ENCODE assay signal across 21 mouse cellular contexts in the genomic region with DNA sequence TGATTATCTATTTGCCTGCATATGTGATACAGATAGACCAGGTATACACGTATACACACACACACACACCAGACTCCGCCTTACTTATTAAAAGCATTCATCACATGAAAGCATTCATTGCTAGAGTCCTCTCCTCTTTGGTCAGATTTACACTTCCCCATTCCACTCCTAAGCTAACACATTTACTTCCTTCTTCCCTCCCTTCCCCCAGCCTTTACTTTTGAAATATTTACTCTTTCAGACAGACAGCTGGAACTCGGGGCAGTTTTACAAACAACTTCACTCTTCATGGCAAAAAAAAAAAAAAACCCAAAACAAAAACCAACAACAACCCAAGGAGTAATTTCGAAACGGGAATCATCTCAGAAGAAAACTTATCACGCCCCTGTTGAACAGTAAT. TPM values are rescaled to one million over a fixed set of nuclear protein-coding genes. Genes with fewer than 3 reads are reported as not detected.
DNase-seq lines count a peak whose midpoint lies in the region; ATAC-seq and TF ChIP-seq lines count a peak whose summit lies in the region.
"Had no signal": no experiment of that assay in that cellular context is flagged by ENCODE, and none has a peak within 500 bp of the region (broad histone marks: within the 10 kb centered on the region; RNA-seq: fewer than 3 reads in every experiment).

No protein-coding gene starts in this region.

- no peak overlapping the region for H3K27ac ChIP-seq in forebrain, postnatal 0 days (ENCODE audit: low read depth, low read length)
- no peak overlapping the region for H3K27ac ChIP-seq in forebrain, embryonic 16.5 days (ENCODE audit: low read length)
- H3K27ac ChIP-seq in liver, postnatal 0 days (ENCODE audit: low read depth), result peak overlapping the region; percentile 64
- no peak overlapping the region for H3K27ac ChIP-seq in liver, embryonic 11.5 days (ENCODE audit: low read depth, low read length)
- H3K27ac ChIP-seq in CH12.LX (ENCODE audit: insufficient read depth, low read depth), result no peak overlapping the region
- H3K27ac ChIP-seq: embryonic facial prominence, embryonic 13.5 days; heart, adult 2 months; hindbrain, embryonic 12.5 days; limb, embryonic 13.5 days; lung, embryonic 15.5 days; midbrain, embryonic 12.5 days had no signal

- no peaks in the 10 kb centered on the region for H3K9me3 ChIP-seq in forebrain, postnatal 0 days (ENCODE audit: low read length)
- H3K9me3 ChIP-seq in forebrain, embryonic 16.5 days (ENCODE audit: control insufficient read depth, low read length), result no peaks in the 10 kb centered on the region
- H3K9me3 ChIP-seq in liver, postnatal 0 days (ENCODE audit: low read length), result no peaks in the 10 kb centered on the region
- H3K9me3 ChIP-seq in liver, embryonic 11.5 days (ENCODE audit: control insufficient read depth, low read length), result no peaks in the 10 kb centered on the region
- H3K9me3 ChIP-seq in CH12.LX (replicated peaks; ENCODE audit: low read length), result no peaks in the 10 kb centered on the region
- H3K9me3 ChIP-seq: embryonic facial prominence, embryonic 13.5 days; hindbrain, embryonic 12.5 days; limb, embryonic 13.5 days; lung, embryonic 15.5 days; midbrain, embryonic 12.5 days had no signal

- peaks cover 9% of the 10 kb centered on the region; the same call in 1 of the 2 replicates for H3K79me2 ChIP-seq in CH12.LX (replicated peaks; ENCODE audit: control insufficient read depth, extremely low read depth, insufficient read depth, poor library complexity, severe bottlenecking)

- 0 out of 2 replicates have a peak, but pooled peaks cover 8% of the 10 kb centered on the region for H3K4me1 ChIP-seq in forebrain, postnatal 0 days (ENCODE audit: insufficient read depth)
- H3K4me1 ChIP-seq in forebrain, embryonic 16.5 days (replicated peaks; ENCODE audit: control insufficient read depth, insufficient read depth, low read length), result peaks cover 12% of the 10 kb centered on the region; the same call in 1 of the 2 replicates
- H3K4me1 ChIP-seq in liver, postnatal 0 days (ENCODE audit: insufficient read depth), result peaks cover 7% of the 10 kb centered on the region; the same call in 1 of the 2 replicates
- H3K4me1 ChIP-seq in liver, embryonic 11.5 days (replicated peaks; ENCODE audit: control insufficient read depth, insufficient read depth, low read length), result no peaks in the 10 kb centered on the region
- peaks cover 0 to 23% of the 10 kb centered on the region in 2 experiments; a peak in 2 of 4 replicates for H3K4me1 ChIP-seq in CH12.LX (ENCODE audit: control insufficient read depth in 1 of 2, insufficient read depth in 2 of 2)
- H3K4me1 ChIP-seq: lung, embryonic 15.5 days had no signal

- peak overlapping the region; percentile 17; the same call in 1 of the 2 replicates for H3K4me2 ChIP-seq in forebrain, postnatal 0 days (ENCODE audit: low read depth)
- no peak overlapping the region; the same call in 1 of the 2 replicates for H3K4me2 ChIP-seq in forebrain, embryonic 16.5 days (ENCODE audit: low read length)
- peak overlapping the region; percentile 33; the same call in 1 of the 2 replicates for H3K4me2 ChIP-seq in liver, postnatal 0 days (ENCODE audit: low read depth, low read length)
- no peak overlapping the region for H3K4me2 ChIP-seq in liver, embryonic 11.5 days
- H3K4me2 ChIP-seq in CH12.LX (ENCODE audit: insufficient read depth, low read depth, poor library complexity, severe bottlenecking), result peak overlapping the region; percentile 67
- H3K4me2 ChIP-seq: embryonic facial prominence, embryonic 13.5 days; hindbrain, embryonic 12.5 days; limb, embryonic 13.5 days; lung, embryonic 15.5 days; midbrain, embryonic 12.5 days had no signal

- ATAC-seq in forebrain, postnatal 0 days, result no peak
- ATAC-seq in forebrain, embryonic 16.5 days, result no peak
- no peak for ATAC-seq in liver, postnatal 0 days
- no peak for ATAC-seq in liver, embryonic 11.5 days (replicated peaks; ENCODE audit: low FRiP score)
- peak; percentile 7; the same call in 1 of the 2 replicates for ATAC-seq in megakaryocyte progenitor cell, adult 5-6 weeks (replicated peaks; ENCODE audit: poor library complexity)
- ATAC-seq: activated CD4-positive, CD25-positive, alpha-beta regulatory T cell, adult 4 months had no signal

- in situ Hi-C loops in CH12.LX (cut with MboI; ENCODE audit: low pct_ligation_motif_present, low pct_unique_long_range_greater_than_20kb, low sequenced_read_pairs), result loop anchor here (5.0 kb wide), 1 partner anchor 42 kb away; no protein-coding TSS in a partner anchor

- WGBS in forebrain, postnatal 0 days, result 67% methylated on average over 6 of the region's 6 CpGs
- 63% methylated on average over 6 of the region's 6 CpGs for WGBS in forebrain, embryonic 16.5 days
- 47% methylated on average over 6 of the region's 6 CpGs for WGBS in liver, postnatal 0 days (ENCODE audit: insufficient replicate concordance)
- WGBS in liver, embryonic 11.5 days, result 64% methylated on average over 6 of the region's 6 CpGs

- no peak for TF ChIP-seq EP300 in liver, postnatal 0 days (IDR thresholded peaks at IDR 0.05; ENCODE audit: low read depth)
- TF ChIP-seq EP300 in CH12.LX (IDR thresholded peaks at IDR 0.05; ENCODE audit: low read length), result no peak

- no peaks in the 10 kb centered on the region for H3K27me3 ChIP-seq in forebrain, postnatal 0 days (ENCODE audit: insufficient read depth, low read length)
- no peaks in the 10 kb centered on the region for H3K27me3 ChIP-seq in forebrain, embryonic 16.5 days (replicated peaks; ENCODE audit: control insufficient read depth, insufficient read depth, low read length)
- no peaks in the 10 kb centered on the region; the same call in 1 of the 2 replicates for H3K27me3 ChIP-seq in liver, postnatal 0 days (ENCODE audit: insufficient read depth, low read length)
- H3K27me3 ChIP-seq in liver, embryonic 11.5 days (replicated peaks; ENCODE audit: control insufficient read depth, insufficient read depth, low read length), result peaks cover 4% of the 10 kb centered on the region; the same call in 1 of the 2 replicates
- H3K27me3 ChIP-seq in CH12.LX (replicated peaks), result no peaks in the 10 kb centered on the region
- H3K27me3 ChIP-seq: embryonic facial prominence, embryonic 13.5 days; hindbrain, embryonic 12.5 days; limb, embryonic 13.5 days; lung, embryonic 15.5 days; midbrain, embryonic 12.5 days had no signal

- TF ChIP-seq RAD21 in CH12.LX (IDR thresholded peaks at IDR 0.05; ENCODE audit: low read depth, low read length), result no peak

- no peak for TF ChIP-seq CTCF in forebrain, postnatal 0 days (IDR thresholded peaks at IDR 0.05; ENCODE audit: low read depth)
- no peak for TF ChIP-seq CTCF in liver, postnatal 0 days (IDR thresholded peaks at IDR 0.05; ENCODE audit: low read depth)
- no peak for TF ChIP-seq CTCF in CH12.LX (conservative IDR thresholded peaks at IDR 0.05 in 1 of 2, IDR thresholded peaks at IDR 0.05 in 1 of 2; ENCODE audit: low read depth in 2 of 2, low read length in 2 of 2)

- DNase-seq in forebrain, postnatal 0 days, result no peak
- DNase-seq in liver, postnatal 0 days, result no peak
- no peak for DNase-seq in liver, embryonic 11.5 days (ENCODE audit: low spot score)
- peak; percentile 40 for DNase-seq in CH12.LX (ENCODE audit: extremely low read depth)
- no peak for DNase-seq in cerebellum, adult 9-11 months
- no peak for DNase-seq in T-cell, adult 2 months (ENCODE audit: low spot score)
- DNase-seq: adrenal gland, postnatal 14 days; gastrocnemius, postnatal 10 days; heart, adult 2 months; kidney, adult 8-10 months; kidney, postnatal 4 days; retina, postnatal 1 day had no signal

- H3K36me3 ChIP-seq in forebrain, postnatal 0 days (ENCODE audit: insufficient read depth), result no peaks in the 10 kb centered on the region
- H3K36me3 ChIP-seq in forebrain, embryonic 16.5 days (ENCODE audit: control insufficient read depth, insufficient read depth), result no peaks in the 10 kb centered on the region
- H3K36me3 ChIP-seq in liver, postnatal 0 days (replicated peaks; ENCODE audit: insufficient read depth, low read length), result no peaks in the 10 kb centered on the region; the same call in 1 of the 2 replicates
- H3K36me3 ChIP-seq in liver, embryonic 11.5 days (ENCODE audit: control insufficient read depth, insufficient read depth, low read length), result no peaks in the 10 kb centered on the region
- H3K36me3 ChIP-seq in CH12.LX (replicated peaks in 1 of 2; ENCODE audit: control insufficient read depth in 1 of 2, insufficient read depth in 1 of 2, low read length in 1 of 2), result peaks cover 0 to 30% of the 10 kb centered on the region in 2 experiments
- H3K36me3 ChIP-seq: embryonic facial prominence, embryonic 13.5 days; hindbrain, embryonic 12.5 days; limb, embryonic 13.5 days; lung, embryonic 15.5 days; midbrain, embryonic 12.5 days had no signal

- no peak for TF ChIP-seq POLR2A in CH12.LX (IDR thresholded peaks at IDR 0.05; ENCODE audit: low read depth, low read length)

- H3K4me3 ChIP-seq in forebrain, postnatal 0 days (ENCODE audit: low read depth, low read length), result no peak overlapping the region
- no peak overlapping the region for H3K4me3 ChIP-seq in forebrain, embryonic 16.5 days (replicated peaks; ENCODE audit: low read length)
- no peak overlapping the region for H3K4me3 ChIP-seq in liver, postnatal 0 days (ENCODE audit: low read depth, low read length)
- H3K4me3 ChIP-seq in liver, embryonic 11.5 days (ENCODE audit: low read depth, low read length), result no peak overlapping the region
- no peak overlapping the region for H3K4me3 ChIP-seq in CH12.LX (replicated peaks in 1 of 3; ENCODE audit: low read depth in 2 of 3, low read length in 2 of 3, poor library complexity in 1 of 3)
- H3K4me3 ChIP-seq: embryonic facial prominence, embryonic 13.5 days; heart, adult 2 months; hindbrain, embryonic 12.5 days; limb, embryonic 13.5 days; lung, embryonic 15.5 days; midbrain, embryonic 12.5 days; myocyte had no signal

- dilution Hi-C loops in CH12.LX (cut with MboI; ENCODE audit: extremely low pct_ligation_motif_present, extremely low pct_unique_long_range_greater_than_20kb, low sequenced_read_pairs), result no loop called here

- H3K9ac ChIP-seq in forebrain, postnatal 0 days, result no peak overlapping the region
- no peak overlapping the region for H3K9ac ChIP-seq in forebrain, embryonic 16.5 days (replicated peaks; ENCODE audit: low read depth, low read length)
- H3K9ac ChIP-seq in liver, postnatal 0 days (replicated peaks), result no peak overlapping the region
- no peak overlapping the region for H3K9ac ChIP-seq in liver, embryonic 11.5 days (ENCODE audit: low read depth, low read length)
- peak overlapping the region; percentile 39; the same call in 1 of the 2 replicates for H3K9ac ChIP-seq in CH12.LX (ENCODE audit: insufficient read depth, low read depth)
- H3K9ac ChIP-seq: embryonic facial prominence, embryonic 13.5 days; hindbrain, embryonic 12.5 days; limb, embryonic 13.5 days; lung, embryonic 15.5 days; midbrain, embryonic 12.5 days had no signal

RNA-seq across cellular contexts. Expression of gene Zdhhc9, which starts 4.2 kb away (rescaled TPM):
- total RNA-seq in forebrain, postnatal 0 days (2014; rRNA removed), result 32.2 and 43.3 TPM in 2 replicates
- polyA plus RNA-seq in forebrain, postnatal 0 days (2015; fragmentation: Nextera tagmentation; extraction: Ambion mirVana), result 4.2 and 5.3 TPM in 2 replicates
- polyA plus RNA-seq in forebrain, embryonic 16.5 days (2015; fragmentation: Nextera tagmentation; extraction: Ambion mirVana), result 7.8 and 8.9 TPM in 2 replicates
- 3.1 and 3.5 TPM in 2 replicates for polyA plus RNA-seq in liver, postnatal 0 days (2015; fragmentation: Nextera tagmentation; extraction: Ambion mirVana)
- 2.6 and 3.1 TPM in 2 replicates for polyA plus RNA-seq in liver, embryonic 11.5 days (2014; fragmentation: Nextera tagmentation; extraction: Ambion mirVana)
- total RNA-seq in CH12.LX (2012; rRNA removed) (3.8 and 4.5 TPM in 2 replicates), CH12.LX (2014; rRNA removed) (3.5 and 4.3 TPM in 2 replicates)
- polyA plus RNA-seq in CH12.LX (2012; ENCODE audit: insufficient read length, low read depth), result 12.3 and 13.9 TPM in 2 replicates
- total RNA-seq in megakaryocyte progenitor cell, adult 5-6 weeks (2015), result 33.7 and 38.3 TPM in 2 replicates
- total RNA-seq in megakaryocyte progenitor cell, adult 5-6 weeks (2017), result 6.2 and 9.2 TPM in 2 replicates

RNA-seq across cellular contexts. Expression of gene Utp14a, which starts 52.2 kb away (rescaled TPM):
- total RNA-seq in forebrain, postnatal 0 days (2014; rRNA removed), result 17.0 and 25.0 TPM in 2 replicates
- 13.4 and 13.8 TPM in 2 replicates for polyA plus RNA-seq in forebrain, postnatal 0 days (2015; fragmentation: Nextera tagmentation; extraction: Ambion mirVana)
- polyA plus RNA-seq in forebrain, embryonic 16.5 days (2015; fragmentation: Nextera tagmentation; extraction: Ambion mirVana), result 17.3 and 20.7 TPM in 2 replicates
- polyA plus RNA-seq in liver, postnatal 0 days (2015; fragmentation: Nextera tagmentation; extraction: Ambion mirVana), result 7.9 and 8.1 TPM in 2 replicates
- 31.3 and 36.0 TPM in 2 replicates for polyA plus RNA-seq in liver, embryonic 11.5 days (2014; fragmentation: Nextera tagmentation; extraction: Ambion mirVana)
- total RNA-seq in CH12.LX (2012; rRNA removed) (29.3 and 36.2 TPM in 2 replicates), CH12.LX (2014; rRNA removed) (44.2 and 52.9 TPM in 2 replicates)
- 48.7 and 53.8 TPM in 2 replicates for polyA plus RNA-seq in CH12.LX (2012; ENCODE audit: insufficient read length, low read depth)
- 37.2 and 39.8 TPM in 2 replicates for total RNA-seq in megakaryocyte progenitor cell, adult 5-6 weeks (2015)
- total RNA-seq in megakaryocyte progenitor cell, adult 5-6 weeks (2017), result 70.0 and 86.7 TPM in 2 replicates

RNA-seq across cellular contexts. Expression of gene Sash3, which starts 58.2 kb away (rescaled TPM):
- 1.2 and 1.9 TPM in 2 replicates for total RNA-seq in forebrain, postnatal 0 days (2014; rRNA removed)
- 1.1 and 1.3 TPM in 2 replicates for polyA plus RNA-seq in forebrain, postnatal 0 days (2015; fragmentation: Nextera tagmentation; extraction: Ambion mirVana)
- polyA plus RNA-seq in forebrain, embryonic 16.5 days (2015; fragmentation: Nextera tagmentation; extraction: Ambion mirVana), result 0.90 and 1.1 TPM in 2 replicates
- 8.4 and 9.3 TPM in 2 replicates for polyA plus RNA-seq in liver, postnatal 0 days (2015; fragmentation: Nextera tagmentation; extraction: Ambion mirVana)
- polyA plus RNA-seq in liver, embryonic 11.5 days (2014; fragmentation: Nextera tagmentation; extraction: Ambion mirVana), result 11.5 and 15.5 TPM in 2 replicates
- total RNA-seq in CH12.LX (2012; rRNA removed) (88.9 and 96.3 TPM in 2 replicates), CH12.LX (2014; rRNA removed) (138 and 148 TPM in 2 replicates)
- 87.6 and 90.9 TPM in 2 replicates for polyA plus RNA-seq in CH12.LX (2012; ENCODE audit: insufficient read length, low read depth)
- 46.5 and 54.2 TPM in 2 replicates for total RNA-seq in megakaryocyte progenitor cell, adult 5-6 weeks (2015)
- 77.9 and 86.1 TPM in 2 replicates for total RNA-seq in megakaryocyte progenitor cell, adult 5-6 weeks (2017)
- polyA plus RNA-seq: myocyte had no signal

Comparison
In these comparisons a context has a peak if more than half of its experiments do, and no peak if none do; other contexts are left out.
1. H3K4me2 ChIP-seq: peak in forebrain, postnatal 0 days (single experiment), liver, postnatal 0 days (single experiment) and CH12.LX (single experiment); none in forebrain, embryonic 16.5 days (single experiment) and liver, embryonic 11.5 days (single experiment).